Mouse (Mus musculus) testis, adult 2 months (tissue): ENCODE data around the gene Chac1. TPM values are rescaled to one million over a fixed set of nuclear protein-coding genes. Genes with fewer than 3 reads are reported as not detected.

Source experiments
- H3K27ac ChIP-seq: fragments of 200-500 bp; 2 replicates; pipeline ENCODE4 v1.5.1; 2012; ENCODE audit warnings: low read depth, low read length; ENCODE audit not compliant: control insufficient read depth, insufficient read depth
- H3K27me3 ChIP-seq: fragments of 200-500 bp; 2 replicates; pipeline ENCODE4 v1.6.1; 2012; ENCODE audit warnings: mild to moderate bottlenecking, low read length, moderate library complexity; ENCODE audit not compliant: control insufficient read depth, insufficient read depth
- H3K36me3 ChIP-seq: fragments of 200-500 bp; 2 replicates; pipeline ENCODE4 v1.6.1; 2012; ENCODE audit warnings: mild to moderate bottlenecking, low read length; ENCODE audit not compliant: control insufficient read depth, insufficient read depth
- H3K4me1 ChIP-seq: fragments of 200-500 bp; 2 replicates; pipeline ENCODE4 v1.6.1; 2012; ENCODE audit warnings: low read length; ENCODE audit not compliant: control insufficient read depth, insufficient read depth
- H3K4me3 ChIP-seq: fragments of 200-500 bp; 2 replicates; pipeline ENCODE4 v1.5.1; 2012; ENCODE audit warnings: low read depth, mild to moderate bottlenecking, low read length, moderate library complexity, mixed read lengths; ENCODE audit not compliant: control insufficient read depth
- CTCF ChIP-seq: fragments of 200-500 bp; IDR thresholded peaks from 2 replicates; pipeline ENCODE4 v1.5.1; 2012; ENCODE audit warnings: low read depth, mild to moderate bottlenecking, inconsistent platforms, low read length, moderate library complexity; ENCODE audit not compliant: control insufficient read depth, insufficient read depth, insufficient replicate concordance
- POLR2A ChIP-seq: fragments of 200-500 bp; IDR thresholded peaks from 2 replicates; pipeline ENCODE4 v1.6.1; 2012; ENCODE audit warnings: low read depth, mild to moderate bottlenecking, inconsistent platforms, low read length, moderate library complexity; ENCODE audit not compliant: control insufficient read depth
- polyA plus RNA-seq: library from polyadenylated mRNA; depleted of rRNA; stranded (reverse); fragments of >200 nt; gene quantifications from 2 replicates; pipeline ENCODE4 v1.2.3, GENCODE M21; 2012

Gene Chac1
- polyA plus RNA-seq, 1 experiment, result 3.6 TPM

DNA sequence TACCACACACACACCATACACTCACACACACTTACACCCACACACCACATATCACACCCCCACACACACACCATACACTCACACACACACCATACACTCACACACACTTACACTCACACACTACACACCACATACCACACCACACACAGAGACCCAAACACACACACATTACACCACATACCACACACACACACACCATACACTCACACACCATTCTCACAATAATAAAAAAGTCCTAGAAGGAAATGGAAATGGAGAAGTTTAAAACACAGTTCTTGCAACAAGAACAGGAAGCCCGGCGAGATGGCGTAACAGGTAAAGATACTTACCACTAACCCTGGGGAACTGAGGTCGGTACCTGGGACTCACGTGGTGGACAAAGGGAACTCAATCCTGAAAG is 5.8 kb downstream of the Chac1 start:
- H3K4me1 ChIP-seq, result peaks cover 12% of the 10 kb centered on the region
- no peak for TF ChIP-seq POLR2A
- TF ChIP-seq CTCF, result no peak
- no peaks in the 10 kb centered on the region for H3K36me3 ChIP-seq
- H3K4me3 ChIP-seq, result no peak overlapping the region
- no peaks in the 10 kb centered on the region for H3K27me3 ChIP-seq
- no peak overlapping the region for H3K27ac ChIP-seq

DNA sequence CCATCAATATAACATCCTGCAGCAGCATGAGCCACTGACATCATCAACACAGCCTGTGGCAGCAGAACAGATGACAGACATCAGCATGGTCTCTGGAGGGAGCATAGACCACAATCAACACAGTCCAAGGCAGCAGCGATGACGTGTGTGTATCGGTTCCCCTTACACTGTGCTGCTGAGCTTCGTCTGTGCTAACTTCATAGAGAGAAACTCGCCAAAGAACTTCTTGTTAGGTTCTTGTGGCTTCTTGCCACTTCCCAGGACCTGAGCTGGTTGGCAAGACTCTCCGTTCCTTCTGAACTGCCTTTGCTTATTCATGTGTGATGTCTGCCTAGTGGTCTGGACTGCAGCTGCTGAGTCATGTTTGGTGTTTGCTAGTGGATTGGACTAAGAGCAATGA is 7.2 kb downstream of the Chac1 start:
- Histone ChIP-seq H3K36me3 (no peaks in the 10 kb centered on the region), H3K27ac (no peak overlapping the region), H3K4me3 (no peak overlapping the region), H3K27me3 (no peaks in the 10 kb centered on the region), H3K4me1 (peaks cover 7% of the 10 kb centered on the region)
- TF ChIP-seq POLR2A, result no peak
- no peak for TF ChIP-seq CTCF

DNA sequence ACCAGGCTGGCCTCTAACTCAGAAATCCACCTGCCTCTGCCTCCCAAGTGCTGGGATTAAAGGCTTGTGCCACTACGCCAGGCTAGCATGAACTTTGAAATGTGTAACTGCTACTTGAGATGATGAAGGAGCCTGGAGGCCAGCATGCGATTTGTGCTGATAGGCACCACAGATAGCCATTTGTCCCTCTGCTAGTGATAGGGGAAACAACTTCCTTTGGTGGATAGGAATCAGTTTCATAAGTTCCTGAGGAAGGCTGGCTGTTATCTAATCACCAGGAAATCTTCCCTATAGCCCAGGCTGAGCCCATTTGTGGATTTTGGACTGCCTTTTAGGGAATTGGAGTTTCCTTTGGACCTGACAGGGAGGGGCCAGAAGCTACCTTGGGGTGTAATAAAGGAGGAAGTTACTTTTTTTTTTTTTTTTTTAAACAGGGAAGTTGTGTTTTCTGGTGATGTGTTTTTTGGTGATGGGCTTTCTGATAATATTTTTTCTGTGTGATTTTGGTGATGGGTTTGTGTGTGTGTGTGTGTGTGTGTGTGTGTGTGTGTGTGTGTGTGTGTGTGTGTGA is 8.8 kb downstream of the Chac1 start:
- H3K36me3 ChIP-seq, result no peaks in the 10 kb centered on the region
- no peak for TF ChIP-seq CTCF
- no peak for TF ChIP-seq POLR2A
- no peaks in the 10 kb centered on the region for H3K27me3 ChIP-seq

DNA sequence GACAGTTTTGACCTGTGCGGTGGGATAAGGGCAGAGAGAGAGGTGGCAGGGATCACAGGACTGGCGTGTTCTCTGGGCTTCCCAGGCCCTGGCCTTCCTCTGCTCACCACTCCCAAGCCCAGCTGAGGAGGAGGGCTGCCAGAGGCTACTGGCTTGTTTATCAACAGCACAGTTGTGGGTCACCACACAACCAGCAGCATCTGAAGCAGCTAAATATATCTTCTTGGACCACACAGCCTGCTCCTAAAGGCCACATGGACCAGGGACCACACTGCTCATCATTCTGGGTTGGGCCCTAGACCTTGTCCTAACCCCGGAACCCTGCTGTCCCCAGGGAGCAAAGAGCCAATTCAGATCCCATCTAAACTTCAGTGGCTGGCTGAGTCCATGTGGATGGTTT is 13.9 kb downstream of the Chac1 start:
- Histone ChIP-seq H3K4me1 (peaks cover 4% of the 10 kb centered on the region; the same call in 1 of the 2 replicates), H3K4me3 (no peak overlapping the region), H3K27ac (no peak overlapping the region), H3K27me3 (no peaks in the 10 kb centered on the region), H3K36me3 (no peaks in the 10 kb centered on the region)
- TF ChIP-seq POLR2A, result no peak
- no peak for TF ChIP-seq CTCF

More for the DNA sequence above, 8.8 kb downstream of the Chac1 start:
- no peak overlapping the region for H3K27ac ChIP-seq
- no peak overlapping the region for H3K4me3 ChIP-seq
- H3K4me1 ChIP-seq, result peaks cover 4% of the 10 kb centered on the region; the same call in 1 of the 2 replicates

DNA sequence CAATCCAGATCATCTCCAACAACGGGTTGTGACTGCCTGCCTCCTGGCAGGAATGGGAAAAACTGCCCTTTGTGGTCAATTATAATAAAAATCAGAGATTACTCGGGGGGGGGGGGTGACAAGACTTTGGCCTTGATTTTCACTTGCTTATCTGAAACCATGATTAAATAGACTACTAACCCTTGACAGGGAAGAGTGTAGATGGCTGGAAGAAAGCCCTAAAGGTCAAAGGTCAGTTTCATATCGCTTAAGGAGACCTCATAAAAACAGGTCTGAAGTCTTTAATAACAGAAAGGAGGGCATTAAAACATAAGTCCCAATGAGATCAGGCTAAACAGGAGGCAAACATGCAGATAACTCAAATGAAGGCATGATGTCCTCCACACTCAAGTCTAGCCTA is 16.3 kb downstream of the Chac1 start:
- no peaks in the 10 kb centered on the region for H3K4me1 ChIP-seq
- no peaks in the 10 kb centered on the region for H3K27me3 ChIP-seq
- no peaks in the 10 kb centered on the region for H3K36me3 ChIP-seq
- H3K4me3 ChIP-seq, result no peak overlapping the region
- H3K27ac ChIP-seq, result no peak overlapping the region
- TF ChIP-seq POLR2A, result no peak
- no peak for TF ChIP-seq CTCF

DNA sequence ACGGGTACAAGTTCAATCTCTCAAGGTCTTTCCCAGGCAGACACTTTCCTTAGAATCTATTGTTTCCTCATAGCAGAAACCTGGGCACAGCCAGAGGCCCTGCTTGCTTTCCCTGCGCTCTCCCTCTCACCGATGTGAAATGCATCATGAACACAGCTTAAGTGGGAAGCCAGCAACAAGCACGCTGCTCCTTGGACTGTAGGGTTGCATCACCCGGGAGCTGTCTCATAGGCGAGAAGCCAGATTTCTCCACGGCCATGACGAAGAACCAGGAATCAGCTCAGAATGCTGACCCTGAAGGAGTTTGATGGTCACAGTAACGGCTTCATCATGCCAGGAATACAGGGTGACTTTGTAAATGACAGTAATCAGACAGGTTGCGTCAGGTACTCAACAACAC is 19.1 kb downstream of the Chac1 start:
- H3K4me1 ChIP-seq, result no peaks in the 10 kb centered on the region
- peaks cover 1% of the 10 kb centered on the region for H3K36me3 ChIP-seq
- H3K27ac ChIP-seq, result no peak overlapping the region
- H3K4me3 ChIP-seq, result no peak overlapping the region
- no peaks in the 10 kb centered on the region for H3K27me3 ChIP-seq
- TF ChIP-seq CTCF (no peak), POLR2A (no peak)

DNA sequence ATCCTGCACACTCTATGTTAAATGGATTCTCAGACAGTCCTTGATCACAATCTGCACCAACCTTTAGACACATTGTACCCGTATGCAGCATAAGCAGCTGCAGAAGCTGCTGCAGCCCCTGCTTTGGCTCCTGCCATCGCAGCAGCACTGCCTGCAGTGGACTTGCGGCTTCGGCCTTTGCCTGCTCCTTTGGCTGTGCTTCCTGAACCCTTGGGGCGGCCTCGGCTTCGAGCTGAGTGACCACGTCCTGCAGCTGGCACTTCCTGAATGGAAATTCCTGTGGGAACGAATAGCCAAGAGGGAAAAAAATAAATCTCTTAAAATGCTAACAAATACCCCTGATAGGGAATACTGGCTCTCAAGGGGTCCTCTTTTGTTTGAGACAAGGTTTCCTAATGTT is 26.3 kb downstream of the Chac1 start:
- Histone ChIP-seq H3K27ac (no peak overlapping the region), H3K4me1 (no peaks in the 10 kb centered on the region), H3K4me3 (no peak overlapping the region), H3K36me3 (peaks cover 4% of the 10 kb centered on the region), H3K27me3 (no peaks in the 10 kb centered on the region)
- TF ChIP-seq CTCF (no peak), POLR2A (no peak)

DNA sequence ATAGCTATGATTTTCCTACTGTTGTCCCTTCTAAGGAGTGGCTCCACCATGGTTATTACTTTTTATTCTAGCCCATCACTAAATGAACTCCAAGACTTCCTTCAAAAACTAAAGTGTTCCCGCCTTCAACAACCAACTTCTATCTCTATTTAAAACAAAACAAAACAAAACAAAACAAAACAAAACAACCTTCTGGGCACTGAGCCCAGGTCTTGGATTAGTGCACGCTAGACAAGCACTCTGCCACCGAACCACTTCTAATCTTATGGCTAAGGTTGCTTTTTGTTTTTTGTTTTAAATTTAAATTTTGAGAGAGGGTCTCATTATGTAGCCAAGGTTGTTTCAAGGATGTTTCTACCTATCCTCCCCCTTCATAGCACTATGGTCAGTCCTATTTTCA is 26.8 kb downstream of the Chac1 start:
- TF ChIP-seq CTCF (no peak), POLR2A (no peak)
- Histone ChIP-seq H3K27me3 (no peaks in the 10 kb centered on the region), H3K36me3 (peaks cover 4% of the 10 kb centered on the region), H3K4me1 (no peaks in the 10 kb centered on the region), H3K27ac (no peak overlapping the region), H3K4me3 (no peak overlapping the region)
